Mouse (Mus musculus): ENCODE data around the gene AI854703. TPM values are rescaled to one million over a fixed set of nuclear protein-coding genes. Genes with fewer than 3 reads are reported as not detected.

The AI854703 gene
- total RNA-seq, 2 experiments from 2014 or later = 0.50 to 0.89 TPM

- DNase-seq = no peak
- intact Hi-C loops (cut with DNase I) = loop anchor here (5.0 kb wide), 1 partner anchor 35 kb away; the partner anchor contains the start of gene Gimap8
Measured at GRCm38 (mm10) chr6:48682271-48682670, 55.7 kb downstream of the AI854703 start.

Other genes with a start within 250 kb of the AI854703 start
- 10 to 100 TPM; 27.3 to 30.8 TPM for gene Krba1, start 231.2 kb upstream of the AI854703 start, total RNA-seq (2021)
- 10 to 100 TPM; 17.8 to 25.2 TPM for gene Zfp467, start 180.9 kb upstream of the AI854703 start, total RNA-seq (2021)
- 1 to 10 TPM in 1 of 2 experiments, under 1 TPM in 1; 0.62 to 1.2 TPM for gene Sspo, start 178.5 kb upstream of the AI854703 start, total RNA-seq (2021)
- 10 to 100 TPM; 14.4 to 15.7 TPM for gene Atp6v0e2, start 89.1 kb upstream of the AI854703 start, total RNA-seq (2021)
- 10 to 100 TPM; 12.4 to 16.7 TPM for gene Lrrc61, start 72.0 kb upstream of the AI854703 start, total RNA-seq (2021)
- 100 to 1,000 TPM in 1 of 2 experiments, 10 to 100 TPM in 1; 86.7 to 106 TPM for gene Rarres2, start 54.0 kb upstream of the AI854703 start, total RNA-seq (2021)
- not detected for gene Gm45021, start 37.2 kb upstream of the AI854703 start, total RNA-seq (2021)
- gene Repin1, start 32.9 kb upstream of the AI854703 start, total RNA-seq (2021) = 10 to 100 TPM; 24.3 to 27.7 TPM
- gene Gm44965, start 32.8 kb upstream of the AI854703 start, total RNA-seq (2021) = 1 to 10 TPM in 1 of 2 experiments, not detected in 1; 5.4 TPM
- gene Zfp775, start 24.7 kb upstream of the AI854703 start, total RNA-seq (2021) = 1 to 10 TPM; 5.8 to 5.9 TPM
- gene Gimap8, start 20.5 kb downstream of the AI854703 start, total RNA-seq (2021) = 10 to 100 TPM; 11.0 to 14.0 TPM
- 1 to 10 TPM; 6.0 to 7.5 TPM for gene Gimap9, start 49.4 kb downstream of the AI854703 start, total RNA-seq (2021)
- gene Gimap4, start 57.8 kb downstream of the AI854703 start, total RNA-seq (2021) = 10 to 100 TPM; 46.9 to 57.4 TPM
- 10 to 100 TPM; 73.8 to 74.5 TPM for gene Gimap6, start 81.5 kb downstream of the AI854703 start, total RNA-seq (2021)
- gene Gm28053, start 91.8 kb downstream of the AI854703 start, total RNA-seq (2021) = 1 to 10 TPM; 5.0 to 6.6 TPM
- not detected for gene Gimap7, start 91.9 kb downstream of the AI854703 start, total RNA-seq (2021)
- gene Gimap1, start 112.3 kb downstream of the AI854703 start, total RNA-seq (2021) = 10 to 100 TPM; 19.1 to 20.3 TPM
- 10 to 100 TPM; 10.1 to 13.3 TPM for gene Gimap5, start 119.4 kb downstream of the AI854703 start, total RNA-seq (2021)
- under 1 TPM; 0.45 to 0.72 TPM for gene Gimap3, start 144.1 kb downstream of the AI854703 start, total RNA-seq (2021)
- 10 to 100 TPM; 22.4 to 27.5 TPM for gene Tmem176a, start 214.2 kb downstream of the AI854703 start, total RNA-seq (2021)
- 10 to 100 TPM; 72.1 to 81.8 TPM for gene Tmem176b, start 214.7 kb downstream of the AI854703 start, total RNA-seq (2021)
- not detected for gene Aoc1, start 246.1 kb downstream of the AI854703 start, total RNA-seq (2021)